Mouse (Mus musculus) MEL (cell line): ENCODE results near the gene Pdlim4. TPM values are rescaled to one million over a fixed set of nuclear protein-coding genes. Genes with fewer than 3 reads are reported as not detected.

Source experiments
- DNase-seq: peaks from one replicate; pipeline ENCODE4 v3.0.0; 2011; ENCODE audit warnings: low read depth, low spot score
- H3K27ac ChIP-seq: 2 replicates; pipeline ENCODE4 v1.5.1; 2012; ENCODE audit warnings: low read depth, mild to moderate bottlenecking, control low read depth, low read length, moderate library complexity; ENCODE audit not compliant: control insufficient read depth
- H3K27me3 ChIP-seq, 2 experiments: fragments of 150-350 bp in 1 of 2; sonication (generic) in 1 of 2; 2 replicates each; pipeline ENCODE4 v1.6.1; 2012; ENCODE audit warnings: low read length in 2 of 2, mild to moderate bottlenecking in 2 of 2, improper control_type of control experiment in 1 of 2, moderate library complexity in 1 of 2; ENCODE audit not compliant: insufficient read depth in 2 of 2, control insufficient read depth in 1 of 2
- H3K36me3 ChIP-seq, 2 experiments: 2 replicates each; pipeline ENCODE4 v1.6.1; 2012 to 2014; ENCODE audit warnings: low read length in 2 of 2, improper control_type of control experiment in 1 of 2, inconsistent platforms in 1 of 2, mild to moderate bottlenecking in 1 of 2; ENCODE audit not compliant: insufficient read depth in 2 of 2, control insufficient read depth in 1 of 2
- H3K4me1 ChIP-seq, 2 experiments: fragments of 150-350 bp in 1 of 2; sonication (generic) in 1 of 2; 2 replicates each; pipeline ENCODE4 v1.6.1; 2012; ENCODE audit warnings: low read length in 2 of 2, improper control_type of control experiment in 1 of 2, mild to moderate bottlenecking in 1 of 2; ENCODE audit not compliant: insufficient read depth in 2 of 2, control insufficient read depth in 1 of 2
- H3K4me3 ChIP-seq, 2 experiments: fragments of 150-350 bp in 1 of 2; sonication (generic) in 1 of 2; 2 replicates each; pipeline ENCODE4 v1.5.1; 2012; ENCODE audit warnings: low read depth in 2 of 2, low read length in 2 of 2, mild to moderate bottlenecking in 2 of 2, moderate library complexity in 2 of 2, control low read depth in 1 of 2, improper control_type of control experiment in 1 of 2; ENCODE audit not compliant: control insufficient read depth in 1 of 2, insufficient read depth in 1 of 2
- H3K79me2 ChIP-seq: 2 replicates; pipeline ENCODE4 v1.6.1; 2012; ENCODE audit warnings: mild to moderate bottlenecking, low read length, moderate library complexity; ENCODE audit not compliant: control insufficient read depth, poor library complexity, insufficient read depth
- H3K9ac ChIP-seq: 2 replicates; pipeline ENCODE4 v1.6.1; 2012; ENCODE audit warnings: low read depth, mild to moderate bottlenecking, control low read depth, low read length, moderate library complexity; ENCODE audit not compliant: control insufficient read depth, poor library complexity, severe bottlenecking
- H3K9me3 ChIP-seq: fragments of 150-350 bp; sonication (generic); replicated peaks from 2 replicates; pipeline ENCODE4 v1.6.1; 2012; ENCODE audit warnings: mild to moderate bottlenecking, low read length, improper control_type of control experiment, moderate library complexity; ENCODE audit not compliant: insufficient read depth
- CHD1 ChIP-seq: IDR thresholded peaks from 2 replicates; pipeline ENCODE4 v1.6.1; 2012; ENCODE audit warnings: low read depth, mild to moderate bottlenecking, inconsistent platforms, low read length, improper control_type of control experiment
- CHD2 ChIP-seq: IDR thresholded peaks from 2 replicates; pipeline ENCODE4 v1.6.1; 2011; ENCODE audit warnings: low read length, improper control_type of control experiment
- CTCF ChIP-seq, 3 experiments: IDR thresholded peaks in 2 of 3; conservative IDR thresholded peaks in 1 of 3; 2 replicates each; pipeline ENCODE4 v1.5.1; 2011 to 2012; ENCODE audit warnings: low read length in 3 of 3, low read depth in 2 of 3, mild to moderate bottlenecking in 2 of 3, improper control_type of control experiment in 1 of 3, inconsistent platforms in 1 of 3, mixed read lengths in 1 of 3, moderate library complexity in 1 of 3; ENCODE audit not compliant: control insufficient read depth in 1 of 3, insufficient read depth in 1 of 3, poor library complexity in 1 of 3, severe bottlenecking in 1 of 3
- ELF1 ChIP-seq: IDR thresholded peaks from 2 replicates; pipeline ENCODE4 v1.6.1; 2014; ENCODE audit warnings: low read depth, mild to moderate bottlenecking, inconsistent platforms, low read length, improper control_type of control experiment, moderate library complexity
- EP300 ChIP-seq, 2 experiments: IDR thresholded peaks; 2 replicates each; pipeline ENCODE4 v1.6.1; 2011; ENCODE audit warnings: improper control_type of control experiment in 2 of 2, low read length in 2 of 2, low read depth in 1 of 2, mild to moderate bottlenecking in 1 of 2
- GABPA ChIP-seq: IDR thresholded peaks from 2 replicates; pipeline ENCODE4 v1.6.1; 2012; ENCODE audit warnings: low read depth, mild to moderate bottlenecking, inconsistent platforms, low read length, improper control_type of control experiment, moderate library complexity
- HCFC1 ChIP-seq: IDR thresholded peaks from 2 replicates; pipeline ENCODE4 v1.6.1; 2012; ENCODE audit warnings: low read depth, mild to moderate bottlenecking, inconsistent platforms, low read length, improper control_type of control experiment, moderate library complexity
- KAT2A ChIP-seq: conservative IDR thresholded peaks from 2 replicates; pipeline ENCODE4 v1.6.1; 2012; ENCODE audit warnings: low read depth, low read length, improper control_type of control experiment, inconsistent platforms
- MAX ChIP-seq: IDR thresholded peaks from 2 replicates; pipeline ENCODE4 v1.6.1; 2011; ENCODE audit warnings: low read length, improper control_type of control experiment
- MAZ ChIP-seq: IDR thresholded peaks from 2 replicates; pipeline ENCODE4 v1.6.1; 2012; ENCODE audit warnings: low read depth, mild to moderate bottlenecking, inconsistent platforms, low read length, improper control_type of control experiment
- MYB ChIP-seq: IDR thresholded peaks from 2 replicates; pipeline ENCODE4 v1.6.1; 2011; ENCODE audit warnings: mild to moderate bottlenecking, low read depth, low read length, improper control_type of control experiment
- MYC ChIP-seq: IDR thresholded peaks from 2 replicates; pipeline ENCODE4 v1.6.1; 2011; ENCODE audit warnings: low read depth, mild to moderate bottlenecking, low read length, improper control_type of control experiment, moderate library complexity
- POLR2A ChIP-seq, 2 experiments: IDR thresholded peaks; 2 replicates each; pipeline ENCODE4 v1.6.1; 2011 to 2012; ENCODE audit warnings: low read length in 2 of 2, mild to moderate bottlenecking in 2 of 2, control low read depth in 1 of 2, improper control_type of control experiment in 1 of 2, low read depth in 1 of 2, moderate library complexity in 1 of 2; ENCODE audit not compliant: control insufficient read depth in 1 of 2, insufficient read depth in 1 of 2, poor library complexity in 1 of 2
- POLR2AphosphoS2 ChIP-seq: IDR thresholded peaks from 2 replicates; pipeline ENCODE4 v1.6.1; 2011; ENCODE audit warnings: low read length, improper control_type of control experiment
- POLR2AphosphoS5 ChIP-seq: IDR thresholded peaks from 2 replicates; pipeline ENCODE4 v1.6.1; 2012; ENCODE audit warnings: low read depth, borderline replicate concordance, mild to moderate bottlenecking, inconsistent platforms, low read length, moderate library complexity, mixed read lengths
- RAD21 ChIP-seq: IDR thresholded peaks from 2 replicates; pipeline ENCODE4 v1.6.1; 2011; ENCODE audit warnings: mild to moderate bottlenecking, low read depth, low read length, improper control_type of control experiment
- RCOR1 ChIP-seq: IDR thresholded peaks from 2 replicates; pipeline ENCODE4 v1.6.1; 2012; ENCODE audit warnings: low read depth, mild to moderate bottlenecking, inconsistent platforms, low read length, improper control_type of control experiment
- SIN3A ChIP-seq: IDR thresholded peaks from 2 replicates; pipeline ENCODE4 v1.6.1; 2012; ENCODE audit warnings: low read length, improper control_type of control experiment, inconsistent platforms
- TAL1 ChIP-seq: IDR thresholded peaks from 2 replicates; pipeline ENCODE4 v1.6.1; 2012; ENCODE audit warnings: mild to moderate bottlenecking, inconsistent platforms, low read length, moderate library complexity, mixed read lengths
- TBP ChIP-seq: IDR thresholded peaks from 2 replicates; pipeline ENCODE4 v1.8.0; 2011; ENCODE audit warnings: low read depth, low read length, improper control_type of control experiment
- UBTF ChIP-seq: IDR thresholded peaks from 2 replicates; pipeline ENCODE4 v1.6.1; 2012; ENCODE audit warnings: low read depth, mild to moderate bottlenecking, inconsistent platforms, low read length, improper control_type of control experiment, moderate library complexity, borderline replicate concordance; ENCODE audit not compliant: insufficient read depth
- ZC3H11A ChIP-seq: IDR thresholded peaks from 2 replicates; pipeline ENCODE4 v1.6.1; 2012; ENCODE audit warnings: low read depth, mild to moderate bottlenecking, inconsistent platforms, low read length, improper control_type of control experiment
- ZMIZ1 ChIP-seq: IDR thresholded peaks from 2 replicates; pipeline ENCODE4 v1.6.1; 2012; ENCODE audit warnings: low read depth, mild to moderate bottlenecking, inconsistent platforms, low read length, improper control_type of control experiment, moderate library complexity
- polyA plus RNA-seq, 2 experiments: library from polyadenylated mRNA; stranded (reverse) in 1 of 2; unstranded in 1 of 2; fragments of >175 nt in 1 of 2; fragments of >200 nt in 1 of 2; gene quantifications; 2 replicates each; pipeline versions ENCODE4 v1.2.1 to v1.2.4; 2012; ENCODE audit warnings: low replicate concordance in 2 of 2, low read depth in 1 of 2; ENCODE audit not compliant: insufficient read length in 2 of 2, insufficient read depth in 1 of 2, missing spikeins in 1 of 2
- total RNA-seq: library from RNA; depleted of rRNA; stranded (reverse); fragments of 300-350 nt; gene quantifications from 2 replicates; pipeline ENCODE4 v1.2.3, GENCODE M21; 2012

The Pdlim4 gene
- total and polyA plus RNA-seq, 3 experiments, result 0.70 TPM; not detected in 2

DNA sequence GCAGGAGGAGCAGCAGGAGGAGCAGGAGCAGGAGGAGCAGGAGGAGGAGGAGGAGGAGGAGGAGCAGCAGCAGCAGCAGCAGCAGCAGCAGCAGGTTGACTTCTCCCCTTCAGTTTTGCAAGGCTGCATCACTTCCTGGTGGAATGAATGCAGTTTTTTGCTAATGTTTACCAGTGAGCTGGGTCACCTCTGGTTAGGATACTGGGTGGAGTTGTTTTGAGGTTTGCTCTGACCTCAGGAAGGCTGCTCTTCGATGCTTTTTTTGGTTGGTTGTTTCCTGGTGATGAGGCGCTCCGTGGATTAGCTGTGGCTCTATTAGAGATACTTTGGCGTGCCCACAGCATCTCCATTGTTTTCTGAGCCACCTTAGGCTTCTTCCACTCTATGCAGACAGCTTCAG is 51.2 kb downstream of the Pdlim4 start:
- no peak for TF ChIP-seq MYC
- TF ChIP-seq SIN3A, result no peak
- no peak for TF ChIP-seq KAT2A
- no peak for TF ChIP-seq TBP
- no peak for TF ChIP-seq UBTF
- TF ChIP-seq POLR2AphosphoS5, result no peak
- no peak for TF ChIP-seq ZMIZ1
- TF ChIP-seq GABPA, result no peak
- TF ChIP-seq MYB, result no peak
- no peak for TF ChIP-seq ZC3H11A
- Histone ChIP-seq H3K9ac (no peak overlapping the region), H3K36me3 (no peaks in the 10 kb centered on the region), H3K27me3 (no peaks in the 10 kb centered on the region), H3K27ac (no peak overlapping the region), H3K79me2 (no peaks in the 10 kb centered on the region), H3K4me1 (no peaks in the 10 kb centered on the region), H3K4me3 (no peak overlapping the region), H3K9me3 (no peaks in the 10 kb centered on the region)
- DNase-seq, result no peak

DNA sequence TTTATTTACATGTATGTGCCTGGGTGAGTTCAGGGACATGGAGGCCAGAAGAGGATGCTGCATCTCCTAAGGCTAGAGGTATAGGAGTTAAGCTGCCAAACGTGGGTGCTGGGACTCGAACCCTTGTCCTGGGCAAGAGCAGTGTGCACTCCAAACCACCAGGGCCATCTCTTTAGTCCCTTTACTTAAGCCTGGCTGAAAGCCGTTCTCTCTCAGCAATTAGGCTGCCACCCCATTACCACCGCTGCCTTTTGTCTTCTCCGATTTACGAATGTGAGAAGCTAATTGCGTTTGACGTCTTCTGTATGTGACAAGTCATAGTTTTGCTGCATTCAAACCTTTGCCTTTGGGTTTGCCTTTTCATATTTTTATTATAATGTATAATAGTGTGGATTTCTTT is 52.8 kb downstream of the Pdlim4 start:
- Histone ChIP-seq H3K79me2 (no peaks in the 10 kb centered on the region), H3K36me3 (no peaks in the 10 kb centered on the region), H3K27me3 (no peaks in the 10 kb centered on the region)

More for the DNA sequence above, 52.8 kb downstream of the Pdlim4 start:
- Histone ChIP-seq H3K27ac (no peak overlapping the region), H3K9me3 (no peaks in the 10 kb centered on the region), H3K4me1 (no peaks in the 10 kb centered on the region), H3K9ac (no peak overlapping the region), H3K4me3 (no peak overlapping the region)
- TF ChIP-seq EP300 (IDR thresholded peaks at IDR 0.05; ENCODE audit: low read depth in 1 of 2, low read length in 2 of 2) (no peak), CTCF (IDR thresholded peaks at IDR 0.05 in 2 of 3, conservative IDR thresholded peaks at IDR 0.05 in 1 of 3; ENCODE audit: control insufficient read depth in 1 of 3, insufficient read depth in 1 of 3, low read depth in 2 of 3, low read length in 3 of 3, poor library complexity in 1 of 3, severe bottlenecking in 1 of 3) (no peak), MYB (no peak), RAD21 (no peak), TBP (no peak), HCFC1 (no peak), UBTF (no peak), ELF1 (no peak), POLR2A (IDR thresholded peaks at IDR 0.05; ENCODE audit: control insufficient read depth in 1 of 2, insufficient read depth in 1 of 2, low read depth in 1 of 2, low read length in 2 of 2, poor library complexity in 1 of 2) (no peak), CHD2 (no peak), SIN3A (no peak), CHD1 (no peak), POLR2AphosphoS2 (no peak), GABPA (no peak), MAX (no peak), RCOR1 (no peak), MYC (no peak), TAL1 (no peak), MAZ (no peak)
- no peak for DNase-seq
